Mouse (Mus musculus) midbrain, embryonic 12.5 days (tissue): ENCODE results near the gene Gm20896. TPM values are rescaled to one million over a fixed set of nuclear protein-coding genes. Genes with fewer than 3 reads are reported as not detected.
"Not testable (repeated sequence)": the region's sequence is repeated elsewhere in the genome, so short reads cannot be mapped to it uniquely, and the experiment has no call there.

ENCODE experiments used
- ATAC-seq: fragments of 200-750 bp; cut with Nextera tagmentation; 2 replicates; pipeline ENCODE4 v1.8.0; 2017; ENCODE audit warnings: low read depth, moderate TSS enrichment, moderate library complexity; ENCODE audit not compliant: low FRiP score
- H3K27ac ChIP-seq: fragments of 300-500 bp; sonication (generic); replicated peaks from 2 replicates; pipeline ENCODE4 v1.5.1; 2016; ENCODE audit warnings: mild to moderate bottlenecking
- H3K27me3 ChIP-seq: fragments of 300-500 bp; sonication (generic); 2 replicates; pipeline ENCODE4 v1.6.1; 2016; ENCODE audit warnings: mild to moderate bottlenecking
- H3K36me3 ChIP-seq: fragments of 300-500 bp; sonication (generic); 2 replicates; pipeline ENCODE4 v1.6.1; 2016
- H3K4me1 ChIP-seq: fragments of 300-500 bp; sonication (generic); 2 replicates; pipeline ENCODE4 v1.6.1; 2016
- H3K4me2 ChIP-seq: fragments of 300-500 bp; sonication (generic); replicated peaks from 2 replicates; pipeline ENCODE4 v1.6.1; 2016; ENCODE audit warnings: mild to moderate bottlenecking, moderate library complexity
- H3K4me3 ChIP-seq: fragments of 300-500 bp; sonication (generic); 2 replicates; pipeline ENCODE4 v1.5.1; 2016; ENCODE audit warnings: mild to moderate bottlenecking
- H3K9ac ChIP-seq: fragments of 300-500 bp; sonication (generic); replicated peaks from 2 replicates; pipeline ENCODE4 v1.6.1; 2016; ENCODE audit warnings: mild to moderate bottlenecking, moderate library complexity
- H3K9me3 ChIP-seq: fragments of 300-500 bp; sonication (generic); 2 replicates; pipeline ENCODE4 v1.6.1; 2016; ENCODE audit warnings: mild to moderate bottlenecking
- WGBS: fragments of 180-500 bp; shearing (Covaris S2); methylation state at CpG from one replicate; pipeline ENCODE4 v1.1.7; 2016; 5-methylcytosine and 5-hydroxymethylcytosine counted together
- polyA plus RNA-seq: library from polyadenylated mRNA; unstranded; fragments of >200 nt; fragmentation: Nextera tagmentation; extraction: Ambion mirVana; gene quantifications from 2 replicates; pipeline ENCODE4 v1.2.1, GENCODE M21; 2016

The Gm20896 gene
- not detected in 2 replicates for polyA plus RNA-seq

- not testable (repeated sequence) for H3K27me3 ChIP-seq, H3K4me3 ChIP-seq, H3K9ac ChIP-seq, H3K4me1 ChIP-seq, H3K9me3 ChIP-seq, ATAC-seq, H3K27ac ChIP-seq, H3K4me2 ChIP-seq, H3K36me3 ChIP-seq
- 100% methylated on average over 2 of the region's 6 CpGs for WGBS
Observed at GRCm38 (mm10) chrY:35921426-35921825, at the start of gene Gm20896. Gene Gm20896 (minus strand): TSS chrY:35921526.
